Mouse (Mus musculus) layer of hippocampus, postnatal 25 days (tissue): Measurements from ENCODE around the gene Ppox. TPM values are rescaled to one million over a fixed set of nuclear protein-coding genes. Genes with fewer than 3 reads are reported as not detected.
A peak's percentile ranks its signal among the peaks of the same experiment; 100 is the strongest.

Source experiments
- DNase-seq, 2 experiments: peaks; one replicate each; pipeline ENCODE4 v3.0.0; 2022; ENCODE audit warnings: mixed read lengths in 2 of 2, low spot score in 1 of 2; ENCODE audit errors: extremely low spot score in 1 of 2
- total RNA-seq, 2 experiments: library from RNA; stranded (reverse); gene quantifications; 2 replicates each; pipeline ENCODE4 v1.2.3; 2021

Gene Ppox
- total RNA-seq, 2 experiments from 2014 or later, result 21.9 to 33.4 TPM

DNA sequence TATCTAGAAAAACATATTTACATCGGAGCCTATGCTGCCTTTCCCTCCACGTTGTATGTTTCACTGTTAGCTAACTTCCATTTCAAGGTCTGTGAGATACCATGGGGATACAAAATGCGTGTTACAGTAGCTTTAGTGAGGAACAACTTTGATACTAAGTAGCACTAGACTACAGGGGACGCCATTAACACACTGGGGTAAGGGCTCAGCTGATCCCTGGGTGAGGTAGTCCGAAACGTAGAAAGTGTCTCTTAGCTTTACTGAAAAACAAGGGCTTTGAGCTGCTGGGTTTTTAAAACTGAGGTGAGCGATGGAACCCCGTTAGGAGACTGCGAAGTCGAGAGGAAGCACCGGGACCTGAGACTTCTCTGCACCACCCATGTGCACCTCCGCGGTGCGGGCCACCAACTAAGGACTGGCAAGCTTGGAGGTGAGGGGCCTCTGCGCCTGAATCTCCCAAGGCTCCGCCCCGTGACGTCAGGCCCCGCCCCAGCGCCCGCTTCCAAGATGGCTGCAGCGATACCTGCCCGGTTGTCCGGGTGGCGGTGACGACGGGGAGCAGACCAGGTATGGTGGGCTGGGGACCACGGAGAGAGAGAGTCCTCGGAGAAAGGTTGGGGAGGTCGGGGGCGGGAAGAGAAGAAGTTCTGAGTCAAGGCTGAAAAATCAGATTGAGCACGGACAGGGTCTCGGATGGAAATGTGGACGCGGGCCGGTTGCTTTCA is 11.0 kb downstream of the Ppox start, which contains the start of gene B4galt3:
Gene B4galt3, plus strand, starts transcription at position 481 of the 725 bp plus-strand sequence.
- DNase-seq, result peak; percentile 97

GRCm38 (mm10) chr1:171268341-171268740 is 12.6 kb downstream of the Ppox start:
- no peak for DNase-seq

DNA sequence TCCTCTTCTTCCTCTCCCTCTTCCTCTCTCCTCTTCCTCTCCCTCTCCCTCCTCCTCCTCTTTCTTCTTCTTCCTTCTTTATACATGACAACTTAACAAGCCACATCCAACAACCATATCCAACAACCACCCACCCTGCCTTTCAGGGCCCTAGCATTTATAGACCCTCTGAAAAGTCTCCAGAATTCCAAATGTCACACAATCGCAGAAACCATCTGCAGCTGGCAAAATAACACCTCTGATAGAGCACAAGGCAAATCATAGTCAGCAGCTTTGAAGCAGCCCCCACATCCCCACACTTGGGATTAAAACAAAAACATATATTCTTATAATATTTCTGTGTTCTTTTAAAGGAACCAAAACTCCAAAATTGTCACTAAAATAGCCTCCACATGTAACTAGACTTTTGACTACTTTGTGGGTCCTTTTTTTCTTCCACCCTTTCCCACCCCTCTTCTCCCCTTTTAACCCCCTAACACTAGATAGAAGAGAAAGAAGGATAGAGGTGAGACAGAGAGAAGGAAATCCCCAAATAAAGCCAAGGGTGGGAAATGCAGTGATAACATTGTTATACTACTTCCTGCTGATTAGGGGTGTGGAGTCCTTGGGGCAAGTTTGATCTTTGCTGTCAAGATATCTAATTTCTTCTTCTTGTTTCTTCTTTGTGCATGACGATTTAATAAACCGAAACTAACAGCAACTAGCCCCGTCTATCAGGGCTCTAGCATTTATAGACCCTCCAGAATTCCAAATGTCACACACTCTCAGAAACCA is 14.8 kb downstream of the Ppox start:
- DNase-seq, result no peak

DNA sequence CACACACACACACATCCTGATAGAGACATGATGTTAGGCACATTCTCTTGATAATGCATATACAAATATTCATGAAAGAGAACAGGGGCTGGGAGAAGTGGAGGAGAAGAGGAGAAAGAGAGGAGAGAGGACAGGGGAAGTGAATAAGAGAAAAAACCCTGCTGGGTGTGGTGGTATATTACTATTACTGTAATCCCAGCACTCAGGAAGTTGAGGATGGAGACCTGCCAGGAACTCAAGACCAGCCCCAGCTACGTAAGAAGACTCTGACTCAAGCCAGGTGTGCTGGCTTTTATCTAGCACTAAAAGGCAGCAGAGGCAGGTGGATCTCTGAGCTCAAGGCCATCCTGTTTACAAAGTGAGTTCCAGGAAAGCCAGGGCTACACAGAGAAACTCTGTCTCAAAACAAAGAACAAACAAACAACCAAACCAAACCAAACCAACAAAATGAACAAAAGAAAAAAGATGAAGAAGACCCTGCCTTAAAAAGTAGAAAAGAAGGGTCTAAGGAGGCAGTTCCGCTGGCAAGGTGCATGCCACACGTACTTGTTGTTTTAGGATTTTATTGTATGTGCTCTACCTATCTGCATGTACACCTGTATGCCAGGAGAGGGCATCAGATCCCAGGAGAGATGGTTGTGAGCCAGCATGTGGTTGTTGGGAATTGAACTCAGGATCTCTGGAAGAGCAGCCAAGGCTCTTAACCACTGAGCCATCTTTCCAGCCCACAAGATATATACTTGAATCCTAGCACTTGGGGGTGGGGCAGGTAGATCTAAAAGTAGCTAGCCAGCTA is 17.1 kb downstream of the Ppox start:
- DNase-seq, result no peak

DNA sequence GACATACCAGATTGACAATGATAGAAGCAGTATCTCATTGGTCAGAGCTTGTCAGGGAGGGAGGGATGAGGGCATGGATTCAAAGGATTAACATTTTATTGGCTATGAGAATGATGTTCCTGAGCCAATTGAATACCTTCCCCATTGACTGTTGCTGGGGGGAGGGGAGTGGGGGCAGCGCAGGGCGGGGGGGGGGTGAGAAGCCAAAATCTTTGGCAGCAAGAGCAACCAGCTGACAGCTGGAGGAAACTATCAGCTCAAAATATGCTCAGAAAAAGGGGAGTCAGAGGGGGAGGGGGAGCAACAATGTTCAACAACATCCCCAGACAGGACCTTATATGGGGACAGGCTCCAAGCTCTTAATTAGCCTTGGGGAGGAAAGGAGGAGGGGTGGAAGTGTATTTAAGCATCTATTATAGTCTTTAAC is 17.8 kb downstream of the Ppox start:
- DNase-seq, result no peak

- peak in 1 of 2 experiments; percentile 56 for DNase-seq
Observed at GRCm38 (mm10) chr1:171262594-171263130, 18.3 kb downstream of the Ppox start.

- DNase-seq, result no peak
Observed at GRCm38 (mm10) chr1:171260316-171260715, 20.7 kb downstream of the Ppox start.

GRCm38 (mm10) chr1:171258921-171259320 is 22.1 kb downstream of the Ppox start:
- DNase-seq, result no peak

DNA sequence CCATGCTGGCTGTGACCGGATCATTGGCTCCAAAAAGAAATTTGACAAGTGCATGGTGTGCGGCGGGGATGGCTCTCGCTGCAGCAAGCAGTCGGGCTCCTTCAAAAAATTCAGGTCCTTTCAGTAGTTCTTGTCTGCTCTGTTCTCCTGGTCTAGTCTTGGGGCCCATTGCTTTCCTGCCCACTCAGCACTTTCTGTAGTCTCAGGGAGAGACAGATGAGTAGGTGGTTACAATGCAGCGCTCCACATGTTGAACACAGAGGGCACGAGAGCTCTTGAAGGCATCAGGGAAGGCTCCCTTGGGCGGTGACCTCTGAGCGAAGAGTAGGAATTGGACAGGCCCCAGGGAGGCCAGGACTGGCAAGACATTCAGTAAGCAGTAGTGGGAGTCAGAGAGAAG is 23.2 kb downstream of the Ppox start:
- DNase-seq, result no peak

DNA sequence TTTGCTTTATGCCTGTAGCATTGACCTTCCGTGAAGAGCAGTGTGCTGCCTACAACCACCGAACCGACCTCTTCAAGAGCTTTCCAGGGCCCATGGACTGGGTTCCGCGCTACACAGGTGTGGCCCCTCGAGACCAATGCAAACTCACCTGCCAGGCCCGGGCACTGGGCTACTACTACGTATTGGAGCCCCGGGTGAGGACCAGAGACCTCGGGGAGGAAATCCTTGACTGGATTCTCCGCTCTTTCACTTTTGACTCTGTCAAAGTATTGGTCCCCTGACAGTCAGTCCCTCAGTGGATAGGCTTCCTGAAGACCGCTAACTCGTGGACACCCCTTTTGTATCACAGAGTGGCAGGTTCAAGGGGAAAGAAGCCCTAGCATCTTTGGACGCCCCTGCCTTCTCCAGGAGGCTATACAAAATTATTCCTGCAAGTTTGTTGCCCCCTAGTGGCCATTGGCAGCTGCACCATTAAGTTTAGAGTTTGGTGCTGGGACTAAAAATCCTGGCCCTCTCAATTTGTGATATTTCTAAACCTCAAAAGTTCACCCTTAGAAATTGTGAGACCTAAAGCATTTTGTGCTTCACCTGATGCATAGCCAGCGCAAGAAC is 23.9 kb downstream of the Ppox start:
- DNase-seq, result peak in 1 of 2 experiments; percentile 65

- no peak for DNase-seq
Observed at GRCm38 (mm10) chr1:171256095-171256818, 24.7 kb downstream of the Ppox start.

DNA sequence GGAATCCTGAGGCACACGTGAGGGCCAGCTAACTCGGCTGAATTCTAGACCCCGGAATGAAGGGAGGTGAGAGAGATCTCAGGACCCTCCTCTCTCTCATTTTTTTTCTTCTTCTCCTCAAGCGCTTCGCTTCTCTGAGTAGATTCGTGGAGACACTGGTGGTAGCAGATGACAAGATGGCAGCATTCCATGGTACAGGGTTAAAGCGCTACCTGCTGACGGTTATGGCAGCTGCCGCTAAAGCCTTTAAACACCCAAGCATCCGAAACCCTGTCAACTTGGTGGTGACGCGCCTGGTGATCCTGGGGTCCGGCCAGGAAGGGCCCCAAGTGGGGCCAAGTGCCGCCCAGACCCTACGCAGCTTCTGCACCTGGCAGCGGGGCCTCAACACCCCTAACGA is 28.6 kb downstream of the Ppox start:
- no peak for DNase-seq

GRCm38 (mm10) chr1:171251594-171252324 is 29.2 kb downstream of the Ppox start:
- no peak for DNase-seq

DNA sequence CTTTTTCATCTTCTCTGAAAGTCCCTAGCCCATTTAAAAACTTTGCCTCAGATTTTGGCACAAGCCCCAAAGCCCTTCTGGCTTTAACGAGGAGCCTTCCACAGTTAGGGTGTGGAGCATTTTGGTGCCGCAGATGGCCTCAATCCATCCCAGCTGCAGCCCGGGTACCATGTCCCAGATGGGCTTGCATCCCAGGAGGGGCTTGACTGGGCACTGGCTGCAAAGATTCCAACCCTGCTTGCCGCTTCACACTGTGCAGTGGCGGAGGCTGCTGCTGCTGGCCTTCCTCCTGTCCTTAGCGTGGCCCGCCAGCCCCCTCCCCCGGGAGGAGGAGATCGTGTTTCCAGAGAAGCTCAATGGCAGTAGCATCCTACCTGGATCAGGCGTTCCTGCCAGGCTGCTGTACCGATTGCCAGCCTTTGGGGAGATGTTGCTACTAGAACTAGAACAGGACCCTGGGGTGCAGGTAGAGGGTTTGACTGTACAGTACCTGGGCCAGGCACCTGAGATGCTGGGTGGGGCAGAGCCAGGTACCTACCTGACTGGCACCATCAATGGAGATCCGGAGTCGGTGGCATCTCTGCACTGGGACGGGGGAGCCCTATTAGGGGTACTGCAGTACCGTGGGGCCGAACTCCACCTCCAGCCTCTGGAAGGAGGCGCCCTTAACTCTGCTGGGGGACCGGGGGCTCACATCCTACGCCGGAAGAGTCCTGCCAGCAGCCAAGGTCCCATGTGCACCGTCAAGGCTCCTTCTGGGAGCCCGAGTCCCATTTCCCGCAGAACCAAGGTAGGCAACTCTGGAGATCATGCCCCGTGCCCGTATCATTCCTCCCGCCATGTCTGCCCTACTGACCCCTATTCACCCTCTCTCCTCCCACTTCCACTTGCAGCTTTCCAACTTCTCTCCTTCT is 30.0 kb downstream of the Ppox start, which contains the start of gene Ndufs2:
Gene Ndufs2, minus strand, starts transcription at position 709 of the 914 bp plus-strand sequence.
- no peak for DNase-seq

GRCm38 (mm10) chr1:171249913-171250600 is 30.9 kb downstream of the Ppox start, which contains the start of gene Adamts4:
Gene Adamts4 (plus strand): TSS chr1:171250421.
- peak in 1 of 2 experiments; percentile 52 for DNase-seq

GRCm38 (mm10) chr1:171248386-171249226 is 32.4 kb downstream of the Ppox start:
- no peak for DNase-seq
